Mouse (Mus musculus): Measurements from ENCODE around the gene Shq1. TPM values are rescaled to one million over a fixed set of nuclear protein-coding genes. Genes with fewer than 3 reads are reported as not detected.

Shq1 gene
- polyA plus RNA-seq, 1 experiment from 2014 or later: 7.7 TPM

- Histone ChIP-seq H3K27me3 (ENCODE audit: control insufficient read depth, insufficient read depth, low read length) (no peaks in the 10 kb centered on the region), H3K4me1 (replicated peaks; ENCODE audit: control insufficient read depth, insufficient read depth) (0 out of 2 replicates have a peak, but pooled peaks cover 2% of the 10 kb centered on the region), H3K27ac (replicated peaks) (no peak overlapping the region), H3K4me2 (replicated peaks; ENCODE audit: low read depth) (no peak overlapping the region), H3K36me3 (ENCODE audit: control insufficient read depth, insufficient read depth, low read length) (peaks cover 2% of the 10 kb centered on the region; the same call in 1 of the 2 replicates), H3K9me3 (ENCODE audit: control insufficient read depth, low read length) (no peaks in the 10 kb centered on the region), H3K4me3 (ENCODE audit: low read depth, low read length) (no peak overlapping the region), H3K9ac (ENCODE audit: low read length) (no peak overlapping the region)
- WGBS: 86% methylated on average over 8 of the region's 8 CpGs
- ATAC-seq (ENCODE audit: low FRiP score, low TSS enrichment) (no peak), DNase-seq (ENCODE audit: low spot score) (peak; percentile 9)
- TF ChIP-seq EP300 (optimal IDR thresholded peaks at IDR 0.05) (no peak), CTCF (IDR thresholded peaks at IDR 0.05; ENCODE audit: low read depth) (peak; percentile 49)
Observed at GRCm38 (mm10) chr6:100667644-100668043, 3.3 kb downstream of the Shq1 start.

GRCm38 (mm10) chr6:100662224-100662623 lies 8.7 kb downstream of the Shq1 start:
- H3K4me2 ChIP-seq (replicated peaks; ENCODE audit: low read depth): no peak overlapping the region
- ATAC-seq (ENCODE audit: low FRiP score, low TSS enrichment) (no peak), DNase-seq (ENCODE audit: low spot score) (no peak)
- H3K9ac ChIP-seq (ENCODE audit: low read length): no peak overlapping the region
- H3K9me3 ChIP-seq (ENCODE audit: control insufficient read depth, low read length): no peaks in the 10 kb centered on the region
- H3K4me3 ChIP-seq (ENCODE audit: low read depth, low read length): no peak overlapping the region
- no peak overlapping the region for H3K27ac ChIP-seq (replicated peaks)
- TF ChIP-seq CTCF (IDR thresholded peaks at IDR 0.05; ENCODE audit: low read depth) (no peak), EP300 (optimal IDR thresholded peaks at IDR 0.05) (no peak)
- no peaks in the 10 kb centered on the region for H3K4me1 ChIP-seq (replicated peaks; ENCODE audit: control insufficient read depth, insufficient read depth)
- no peaks in the 10 kb centered on the region for H3K27me3 ChIP-seq (ENCODE audit: control insufficient read depth, insufficient read depth, low read length)
- peaks cover 5% of the 10 kb centered on the region; the same call in 1 of the 2 replicates for H3K36me3 ChIP-seq (ENCODE audit: control insufficient read depth, insufficient read depth, low read length)
- WGBS: 49% methylated on average over 6 of the region's 6 CpGs

GRCm38 (mm10) chr6:100660395-100660794 lies 10.6 kb downstream of the Shq1 start:
- WGBS: 67% methylated on average over 5 of the region's 5 CpGs
- H3K27ac ChIP-seq (replicated peaks): no peak overlapping the region

GRCm38 (mm10) chr6:100652535-100652934 lies 18.4 kb downstream of the Shq1 start:
- Histone ChIP-seq H3K27me3 (ENCODE audit: control insufficient read depth, insufficient read depth, low read length) (no peaks in the 10 kb centered on the region), H3K4me3 (ENCODE audit: low read depth, low read length) (no peak overlapping the region), H3K4me1 (replicated peaks; ENCODE audit: control insufficient read depth, insufficient read depth) (no peaks in the 10 kb centered on the region), H3K36me3 (ENCODE audit: control insufficient read depth, insufficient read depth, low read length) (no peaks in the 10 kb centered on the region), H3K9ac (ENCODE audit: low read length) (no peak overlapping the region), H3K9me3 (ENCODE audit: control insufficient read depth, low read length) (no peaks in the 10 kb centered on the region), H3K4me2 (replicated peaks; ENCODE audit: low read depth) (no peak overlapping the region), H3K27ac (replicated peaks) (no peak overlapping the region)
- DNase-seq (ENCODE audit: low spot score) (no peak), ATAC-seq (ENCODE audit: low FRiP score, low TSS enrichment) (no peak)
- 86% methylated on average over 3 of the region's 3 CpGs for WGBS
- TF ChIP-seq EP300 (optimal IDR thresholded peaks at IDR 0.05): no peak
- no peak for TF ChIP-seq CTCF (IDR thresholded peaks at IDR 0.05; ENCODE audit: low read depth)

More at GRCm38 (mm10) chr6:100660395-100660794, 10.6 kb downstream of the Shq1 start:
- Histone ChIP-seq H3K4me1 (replicated peaks; ENCODE audit: control insufficient read depth, insufficient read depth) (no peaks in the 10 kb centered on the region), H3K27me3 (ENCODE audit: control insufficient read depth, insufficient read depth, low read length) (no peaks in the 10 kb centered on the region), H3K9me3 (ENCODE audit: control insufficient read depth, low read length) (no peaks in the 10 kb centered on the region), H3K4me2 (replicated peaks; ENCODE audit: low read depth) (no peak overlapping the region), H3K36me3 (ENCODE audit: control insufficient read depth, insufficient read depth, low read length) (peaks cover 5% of the 10 kb centered on the region; the same call in 1 of the 2 replicates), H3K9ac (ENCODE audit: low read length) (no peak overlapping the region), H3K4me3 (ENCODE audit: low read depth, low read length) (no peak overlapping the region)
- TF ChIP-seq CTCF (IDR thresholded peaks at IDR 0.05; ENCODE audit: low read depth): 0 out of 2 replicates have a peak, but pooled peaks have one; percentile 10
- no peak for TF ChIP-seq EP300 (optimal IDR thresholded peaks at IDR 0.05)
- ATAC-seq (ENCODE audit: low FRiP score, low TSS enrichment) (no peak), DNase-seq (ENCODE audit: low spot score) (no peak)

- WGBS: 83% methylated on average over 5 of the region's 5 CpGs
- Histone ChIP-seq H3K4me3 (ENCODE audit: low read depth, low read length) (no peak overlapping the region), H3K9ac (ENCODE audit: low read length) (no peak overlapping the region), H3K9me3 (ENCODE audit: control insufficient read depth, low read length) (no peaks in the 10 kb centered on the region), H3K36me3 (ENCODE audit: control insufficient read depth, insufficient read depth, low read length) (no peaks in the 10 kb centered on the region), H3K27ac (replicated peaks) (no peak overlapping the region), H3K4me1 (replicated peaks; ENCODE audit: control insufficient read depth, insufficient read depth) (no peaks in the 10 kb centered on the region; the same call in 1 of the 2 replicates), H3K4me2 (replicated peaks; ENCODE audit: low read depth) (no peak overlapping the region), H3K27me3 (ENCODE audit: control insufficient read depth, insufficient read depth, low read length) (no peaks in the 10 kb centered on the region)
- TF ChIP-seq CTCF (IDR thresholded peaks at IDR 0.05; ENCODE audit: low read depth) (no peak), EP300 (optimal IDR thresholded peaks at IDR 0.05) (no peak)
- DNase-seq (ENCODE audit: low spot score) (no peak), ATAC-seq (ENCODE audit: low FRiP score, low TSS enrichment) (no peak)
Observed at GRCm38 (mm10) chr6:100647196-100647595, 23.8 kb downstream of the Shq1 start.

GRCm38 (mm10) chr6:100645469-100646201 lies 25.3 kb downstream of the Shq1 start:
- Histone ChIP-seq H3K27me3 (ENCODE audit: control insufficient read depth, insufficient read depth, low read length) (no peaks in the 10 kb centered on the region), H3K9ac (ENCODE audit: low read length) (no peak overlapping the region), H3K9me3 (ENCODE audit: control insufficient read depth, low read length) (no peaks in the 10 kb centered on the region), H3K4me1 (replicated peaks; ENCODE audit: control insufficient read depth, insufficient read depth) (no peaks in the 10 kb centered on the region; the same call in 1 of the 2 replicates), H3K36me3 (ENCODE audit: control insufficient read depth, insufficient read depth, low read length) (no peaks in the 10 kb centered on the region), H3K27ac (replicated peaks) (0 out of 2 replicates have a peak overlapping the region, but pooled peaks have one; percentile 30), H3K4me3 (ENCODE audit: low read depth, low read length) (no peak overlapping the region), H3K4me2 (replicated peaks; ENCODE audit: low read depth) (peak overlapping the region; percentile 37)
- TF ChIP-seq EP300 (optimal IDR thresholded peaks at IDR 0.05) (no peak), CTCF (IDR thresholded peaks at IDR 0.05; ENCODE audit: low read depth) (peak; percentile 89)
- DNase-seq (ENCODE audit: low spot score): peak; percentile 64
- peak; percentile 93 for ATAC-seq (ENCODE audit: low FRiP score, low TSS enrichment)
- WGBS: 33% methylated on average over 11 of the region's 11 CpGs
